9 mouse cellular contexts compared by ENCODE assay signal in genomic region chr9:103595190-103595837, GRCm38 (mm10).
DNase-seq lines count a peak whose midpoint lies in the region; ATAC-seq lines count a peak whose summit lies in the region.
"Had no signal": no experiment of that assay in that cellular context is flagged by ENCODE, and none has a peak within 500 bp of the region (broad histone marks: within the 10 kb centered on the region; RNA-seq: fewer than 3 reads in every experiment).

No protein-coding gene starts in this region.

- H3K36me3 ChIP-seq in embryonic facial prominence, embryonic 10.5 days (replicated peaks), result no peaks in the 10 kb centered on the region
- H3K36me3 ChIP-seq in midbrain, embryonic 14.5 days (ENCODE audit: control insufficient read depth, insufficient read depth, low read length), result no peaks in the 10 kb centered on the region
- H3K36me3 ChIP-seq: limb, embryonic 15.5 days had no signal

- no peak overlapping the region for H3K4me3 ChIP-seq in embryonic facial prominence, embryonic 10.5 days
- no peak overlapping the region for H3K4me3 ChIP-seq in midbrain, embryonic 14.5 days (replicated peaks; ENCODE audit: low read depth, low read length)
- H3K4me3 ChIP-seq: limb, embryonic 15.5 days had no signal

- peak; percentile 64; the same call in 1 of the 2 replicates for ATAC-seq in cerebellum, adult (ENCODE audit: insufficient number of reproducible peaks, low FRiP score, low TSS enrichment)
- peak; percentile 86 for ATAC-seq in midbrain, embryonic 14.5 days (ENCODE audit: low FRiP score, low TSS enrichment)

- no peaks in the 10 kb centered on the region for H3K27me3 ChIP-seq in embryonic facial prominence, embryonic 10.5 days (replicated peaks; ENCODE audit: low read depth, poor library complexity, severe bottlenecking)
- H3K27me3 ChIP-seq in midbrain, embryonic 14.5 days (ENCODE audit: control insufficient read depth, insufficient read depth, low read length), result no peaks in the 10 kb centered on the region
- H3K27me3 ChIP-seq: limb, embryonic 15.5 days had no signal

- H3K4me1 ChIP-seq in embryonic facial prominence, embryonic 10.5 days, result peaks cover 12% of the 10 kb centered on the region
- peaks cover 34% of the 10 kb centered on the region for H3K4me1 ChIP-seq in midbrain, embryonic 14.5 days (ENCODE audit: control insufficient read depth, insufficient read depth, low read length)
- H3K4me1 ChIP-seq: limb, embryonic 15.5 days had no signal

- no peak overlapping the region for H3K4me2 ChIP-seq in midbrain, embryonic 14.5 days (ENCODE audit: low read length)
- H3K4me2 ChIP-seq: limb, embryonic 15.5 days had no signal

- no peak overlapping the region for H3K27ac ChIP-seq in embryonic facial prominence, embryonic 10.5 days (replicated peaks)
- peak overlapping the region; percentile 73 for H3K27ac ChIP-seq in midbrain, embryonic 14.5 days (replicated peaks; ENCODE audit: low read depth, low read length)
- H3K27ac ChIP-seq: limb, embryonic 15.5 days had no signal

- H3K9ac ChIP-seq in midbrain, embryonic 14.5 days (replicated peaks; ENCODE audit: low read length), result no peak overlapping the region
- H3K9ac ChIP-seq: limb, embryonic 15.5 days had no signal

- WGBS in embryonic facial prominence, embryonic 10.5 days, result 63% methylated on average over 6 of the region's 6 CpGs
- 10% methylated on average over 6 of the region's 6 CpGs for WGBS in midbrain, embryonic 14.5 days

- H3K9me3 ChIP-seq in embryonic facial prominence, embryonic 10.5 days, result no peaks in the 10 kb centered on the region
- no peaks in the 10 kb centered on the region for H3K9me3 ChIP-seq in midbrain, embryonic 14.5 days (ENCODE audit: control insufficient read depth, low read length)
- H3K9me3 ChIP-seq: limb, embryonic 15.5 days had no signal

- DNase-seq in cerebellum, adult 9-10 months, result no peak
- peak; percentile 81 for DNase-seq in embryonic facial prominence, embryonic 10.5 days (ENCODE audit: low spot score)
- peak; percentile 21 for DNase-seq in induced T-regulatory cell, adult 2 months (ENCODE audit: low read depth)
- DNase-seq in midbrain, embryonic 14.5 days, result peak; percentile 96
- no peak for DNase-seq in urinary bladder, adult 18-20 months (ENCODE audit: low spot score in 2 of 2)
- DNase-seq in lung, postnatal 4 days, result no peak
- no peak for DNase-seq in ovary, postnatal 10 days (ENCODE audit: low spot score)

Comparison
In these comparisons a context has a peak if more than half of its experiments do, and no peak if none do; other contexts are left out.
1. DNase-seq: peak in embryonic facial prominence, embryonic 10.5 days (single experiment), induced T-regulatory cell, adult 2 months (single experiment) and midbrain, embryonic 14.5 days (single experiment); none in cerebellum, adult 9-10 months (single experiment), urinary bladder, adult 18-20 months (0 of 2), lung, postnatal 4 days (0 of 2) and ovary, postnatal 10 days (single experiment).